Mouse (Mus musculus): ENCODE results near the gene Atp1a4. TPM values are rescaled to one million over a fixed set of nuclear protein-coding genes. Genes with fewer than 3 reads are reported as not detected.

The Atp1a4 gene
- not detected for total RNA-seq (2022)

GRCm38 (mm10) chr1:172258314-172258713, at the start of gene Atp1a4:
Atp1a4 (minus strand) TSS chr1:172258414.
- DNase-seq (ENCODE audit: low spot score in 2 of 2), result no peak

- DNase-seq (ENCODE audit: low spot score in 2 of 2), result no peak
Observed at GRCm38 (mm10) chr1:172307936-172308335, 49.7 kb upstream of the Atp1a4 start.

GRCm38 (mm10) chr1:172306885-172307284, 48.7 kb upstream of the Atp1a4 start:
- no peak for DNase-seq (ENCODE audit: low spot score in 2 of 2)

GRCm38 (mm10) chr1:172306196-172306595, 48.0 kb upstream of the Atp1a4 start:
- no peak for DNase-seq (ENCODE audit: low spot score in 2 of 2)

GRCm38 (mm10) chr1:172305635-172306034, 47.4 kb upstream of the Atp1a4 start:
- DNase-seq (ENCODE audit: low spot score in 2 of 2), result no peak

- DNase-seq (ENCODE audit: low spot score in 2 of 2), result no peak
Observed at GRCm38 (mm10) chr1:172305153-172305552, 46.9 kb upstream of the Atp1a4 start.

- DNase-seq (ENCODE audit: low spot score in 2 of 2), result no peak
Observed at GRCm38 (mm10) chr1:172304443-172304842, 46.2 kb upstream of the Atp1a4 start.

GRCm38 (mm10) chr1:172302851-172303250, 44.6 kb upstream of the Atp1a4 start:
- no peak for DNase-seq (ENCODE audit: low spot score in 2 of 2)

GRCm38 (mm10) chr1:172302311-172302710, 44.1 kb upstream of the Atp1a4 start:
- no peak for DNase-seq (ENCODE audit: low spot score in 2 of 2)

GRCm38 (mm10) chr1:172301180-172301579, 43.0 kb upstream of the Atp1a4 start:
- DNase-seq (ENCODE audit: low spot score in 2 of 2), result no peak

- DNase-seq (ENCODE audit: low spot score in 2 of 2), result no peak
Observed at GRCm38 (mm10) chr1:172300247-172300646, 42.0 kb upstream of the Atp1a4 start.

- DNase-seq (ENCODE audit: low spot score in 2 of 2), result no peak
Observed at GRCm38 (mm10) chr1:172299528-172299927, 41.3 kb upstream of the Atp1a4 start.

- no peak for DNase-seq (ENCODE audit: low spot score in 2 of 2)
Observed at GRCm38 (mm10) chr1:172297611-172298537, 39.7 kb upstream of the Atp1a4 start, which contains the start of gene Atp1a2. Atp1a2 (minus strand) TSS chr1:172298064.

GRCm38 (mm10) chr1:172296816-172297510, 38.7 kb upstream of the Atp1a4 start:
- no peak for DNase-seq (ENCODE audit: low spot score in 2 of 2)

GRCm38 (mm10) chr1:172295751-172296197, 37.6 kb upstream of the Atp1a4 start:
- DNase-seq (ENCODE audit: low spot score in 2 of 2), result no peak

GRCm38 (mm10) chr1:172293449-172293848, 35.2 kb upstream of the Atp1a4 start:
- no peak for DNase-seq (ENCODE audit: low spot score in 2 of 2)

GRCm38 (mm10) chr1:172292880-172293279, 34.7 kb upstream of the Atp1a4 start:
- DNase-seq (ENCODE audit: low spot score in 2 of 2), result no peak

GRCm38 (mm10) chr1:172289617-172289946, 31.4 kb upstream of the Atp1a4 start:
- no peak for DNase-seq (ENCODE audit: low spot score in 2 of 2)

- no peak for DNase-seq (ENCODE audit: low spot score in 2 of 2)
Observed at GRCm38 (mm10) chr1:172288900-172289616, 30.8 kb upstream of the Atp1a4 start.

- no peak for DNase-seq (ENCODE audit: low spot score in 2 of 2)
Observed at GRCm38 (mm10) chr1:172286740-172287139, 28.5 kb upstream of the Atp1a4 start.

- DNase-seq (ENCODE audit: low spot score in 2 of 2), result no peak
Observed at GRCm38 (mm10) chr1:172284221-172284620, 26.0 kb upstream of the Atp1a4 start.

GRCm38 (mm10) chr1:172283073-172283472, 24.9 kb upstream of the Atp1a4 start:
- DNase-seq (ENCODE audit: low spot score in 2 of 2), result no peak
